Mouse (Mus musculus): ENCODE results near the gene Fitm1.
A peak's percentile ranks its signal among the peaks of the same experiment; 100 is the strongest.

GRCm38 (mm10) chr14:55558740-55559448 lies 16.5 kb upstream of the Fitm1 start:
- peak; percentile 22 for TF ChIP-seq CTCF (IDR thresholded peaks at IDR 0.05; ENCODE audit: low read depth)
- TF ChIP-seq EP300 (optimal IDR thresholded peaks at IDR 0.05): no peak

Data from stomach, postnatal 0 days (tissue).